Mouse (Mus musculus): ENCODE measurements around the gene Arsg.

Gene Arsg

DNA sequence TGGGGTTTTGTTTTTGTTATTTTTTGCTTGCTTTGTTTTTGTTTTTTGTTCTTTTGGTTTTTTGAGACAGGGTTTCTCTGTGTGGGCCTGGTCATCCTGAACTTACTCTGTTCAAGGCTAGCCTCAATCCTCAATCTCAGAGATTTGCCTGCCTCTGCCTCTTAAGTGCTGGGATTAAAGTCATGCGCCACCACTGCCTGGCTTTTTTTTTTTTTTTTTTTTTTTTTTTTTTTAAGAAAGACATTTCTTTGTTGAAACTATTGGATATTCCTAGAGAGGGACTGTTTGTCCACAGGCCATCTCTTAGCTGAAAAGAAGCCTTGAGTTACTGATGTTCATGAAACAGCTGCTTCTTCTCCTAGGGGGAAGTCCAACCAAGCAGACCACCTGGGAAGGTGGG is 74.5 kb downstream of the Arsg start:
- no peak for DNase-seq

DNA sequence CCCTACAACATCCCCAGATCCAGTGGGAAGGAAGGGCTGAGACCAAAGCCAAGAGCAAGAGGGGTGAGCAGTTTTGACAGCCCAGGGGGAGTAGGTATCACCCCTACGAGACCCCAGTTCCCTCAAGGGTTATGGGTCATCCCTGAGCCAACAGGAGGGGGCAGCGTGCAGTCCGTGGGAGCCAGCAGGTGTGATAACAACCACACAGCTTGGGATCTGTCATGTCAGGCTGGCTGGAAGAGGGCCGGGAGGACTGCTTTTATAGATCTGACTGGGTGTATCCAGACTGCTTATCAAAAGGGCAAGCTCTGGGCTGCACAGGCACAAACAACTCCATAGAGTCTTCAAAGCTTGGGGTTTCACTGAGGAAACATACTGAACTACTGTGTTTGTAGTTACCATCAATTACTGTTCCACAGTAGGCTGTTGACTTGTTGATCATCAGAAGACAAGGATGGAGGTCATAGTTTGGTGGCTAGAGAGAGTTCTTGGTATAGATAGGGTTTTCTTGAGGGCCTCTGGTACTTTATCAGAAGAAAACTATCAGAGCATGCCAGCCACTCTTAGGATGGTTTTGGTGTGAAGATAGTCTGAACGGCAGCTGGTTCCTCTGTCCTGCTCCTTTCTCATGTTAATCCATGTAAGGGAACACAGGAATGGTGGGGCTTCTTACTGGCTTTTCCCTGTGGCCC is 76.6 kb downstream of the Arsg start:
- DNase-seq: no peak

DNA sequence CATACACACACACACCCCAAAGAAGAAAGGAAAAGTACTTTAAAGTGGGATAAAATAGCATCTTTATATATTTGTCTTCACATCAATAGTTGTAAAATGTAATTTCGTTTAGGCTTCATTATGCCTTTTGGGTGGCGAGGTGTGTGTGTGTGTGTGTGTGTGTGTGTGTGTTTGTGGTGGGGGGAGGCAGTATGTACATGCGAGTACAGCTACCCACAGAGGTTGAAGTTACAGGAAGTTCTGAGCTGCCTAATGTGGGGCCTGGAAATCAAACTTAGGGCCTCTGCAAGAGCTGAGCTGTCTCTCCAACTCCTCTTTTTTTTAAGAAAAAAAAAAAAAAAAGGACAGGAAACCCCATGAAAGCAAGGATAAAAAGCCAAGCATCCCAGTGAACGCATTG is 80.7 kb downstream of the Arsg start:
- DNase-seq: no peak

DNA sequence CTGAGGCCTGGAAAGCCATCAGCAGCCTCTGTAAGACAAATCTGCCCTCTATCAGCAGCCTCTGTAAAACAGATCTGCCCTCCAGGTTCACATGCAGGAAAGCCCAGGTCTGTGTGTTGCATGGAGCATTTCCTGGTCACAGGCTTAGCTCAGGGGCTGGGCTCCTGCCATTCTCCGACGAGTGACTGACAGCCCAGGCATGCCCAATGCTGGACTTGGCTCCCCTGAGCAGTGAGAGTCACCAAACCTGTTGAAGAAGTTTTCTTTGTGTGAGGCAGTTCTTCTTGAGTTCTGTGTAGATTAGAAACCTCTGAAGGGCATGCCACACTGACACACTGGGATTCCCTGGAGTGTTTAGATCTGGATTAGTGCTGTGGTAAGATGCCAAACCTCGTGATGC is 81.3 kb downstream of the Arsg start:
- no peak for DNase-seq

DNA sequence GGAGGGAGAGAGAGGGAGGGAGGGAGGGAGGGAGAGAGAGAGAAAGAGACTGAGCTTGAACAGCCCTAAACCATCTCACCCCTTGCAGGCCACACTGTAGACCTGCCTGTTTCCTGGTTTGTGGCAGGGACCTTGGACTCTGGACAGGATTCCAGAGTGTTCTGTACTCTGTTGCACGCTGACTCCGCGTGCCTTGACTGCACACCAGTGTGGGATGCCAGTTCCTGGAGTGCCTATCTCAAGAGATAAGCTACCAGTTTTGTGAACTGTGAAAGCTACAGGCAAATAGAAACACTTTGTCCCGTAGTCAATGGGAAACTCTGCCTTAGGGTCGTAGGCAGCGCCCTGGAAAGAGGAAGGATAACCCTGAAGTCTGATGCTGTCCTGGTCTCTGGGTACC is 83.0 kb downstream of the Arsg start:
- no peak for DNase-seq

DNA sequence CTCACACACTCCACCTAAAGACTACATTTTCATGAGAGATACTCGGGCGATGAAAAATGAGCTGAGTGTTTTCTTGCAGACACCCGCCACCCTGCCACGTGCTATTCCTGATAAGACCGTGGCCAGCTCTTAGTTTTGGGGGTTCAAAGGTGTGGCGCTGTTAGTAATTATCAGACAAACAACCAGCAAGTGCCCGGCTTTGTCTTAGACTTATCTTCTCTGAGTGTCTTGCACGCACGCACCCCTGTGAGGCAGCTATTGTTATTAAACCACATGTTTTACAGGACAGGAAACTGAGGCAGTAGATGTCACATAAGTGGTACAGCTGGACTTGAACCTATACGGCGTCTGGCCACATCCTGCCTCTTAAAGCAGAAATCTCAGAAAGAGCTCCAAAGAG is 84.2 kb downstream of the Arsg start:
- no peak for DNase-seq

DNA sequence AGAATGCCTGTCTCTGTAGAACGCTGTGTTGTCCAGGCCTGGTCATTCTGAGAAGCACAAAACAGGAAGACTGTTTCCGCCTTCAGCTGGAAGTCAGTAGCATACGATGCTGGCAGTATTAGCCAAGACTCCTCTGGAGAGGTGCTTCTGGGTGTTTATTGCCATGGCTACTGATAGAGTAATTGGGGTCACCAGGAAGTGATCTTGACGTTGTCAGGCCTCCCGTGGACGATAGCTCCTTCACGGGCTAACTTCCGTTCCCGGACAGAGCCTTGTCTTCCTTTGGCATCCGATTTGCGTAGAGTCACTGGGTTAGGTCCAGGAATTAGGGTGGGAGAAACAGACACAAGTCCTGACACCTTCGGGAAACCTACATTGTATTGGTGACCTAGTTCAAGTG is 86.1 kb downstream of the Arsg start:
- DNase-seq: no peak

DNA sequence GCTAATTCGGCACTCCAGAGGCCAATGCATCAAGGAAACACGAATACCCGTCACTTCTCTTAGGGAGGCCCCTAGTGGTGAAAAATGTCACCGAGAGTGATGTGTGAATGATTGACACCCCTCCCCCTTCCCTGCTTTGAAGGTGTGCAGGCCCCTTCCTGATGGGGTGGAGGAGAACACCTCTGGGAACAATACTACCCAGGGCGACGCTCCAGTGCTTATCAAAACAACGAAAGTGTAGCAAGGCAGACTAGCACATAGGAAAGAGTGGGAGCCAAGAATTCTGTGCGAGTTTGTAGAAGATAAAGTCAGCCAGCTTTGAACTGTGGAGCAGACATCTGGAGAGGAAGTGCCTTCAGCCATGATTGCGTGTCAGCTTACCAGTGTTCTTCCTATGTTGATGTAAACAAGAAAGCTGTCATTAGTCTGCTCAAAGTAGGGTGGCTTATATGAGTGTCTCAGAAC is 87.7 kb downstream of the Arsg start:
- no peak for DNase-seq

DNA sequence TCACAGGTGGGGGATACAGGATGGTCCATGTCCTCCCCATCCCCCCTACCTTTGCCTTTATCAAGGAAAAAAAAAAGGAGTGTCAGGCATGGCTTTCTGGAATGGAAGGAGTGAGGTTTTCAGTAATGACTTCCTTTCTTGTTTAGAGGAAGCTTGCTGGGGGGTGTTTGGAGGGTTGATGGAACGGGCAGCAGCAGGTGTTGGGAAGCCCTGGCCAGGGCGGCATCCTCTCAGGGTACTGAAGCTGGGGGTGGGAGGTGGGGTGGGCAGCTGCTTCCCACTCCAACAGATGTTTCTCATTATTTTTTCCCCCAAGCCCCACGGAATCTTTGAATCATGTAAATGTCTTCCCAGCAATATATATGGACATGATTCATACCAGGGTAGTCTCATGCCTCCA is 88.3 kb downstream of the Arsg start:
- DNase-seq: no peak

DNA sequence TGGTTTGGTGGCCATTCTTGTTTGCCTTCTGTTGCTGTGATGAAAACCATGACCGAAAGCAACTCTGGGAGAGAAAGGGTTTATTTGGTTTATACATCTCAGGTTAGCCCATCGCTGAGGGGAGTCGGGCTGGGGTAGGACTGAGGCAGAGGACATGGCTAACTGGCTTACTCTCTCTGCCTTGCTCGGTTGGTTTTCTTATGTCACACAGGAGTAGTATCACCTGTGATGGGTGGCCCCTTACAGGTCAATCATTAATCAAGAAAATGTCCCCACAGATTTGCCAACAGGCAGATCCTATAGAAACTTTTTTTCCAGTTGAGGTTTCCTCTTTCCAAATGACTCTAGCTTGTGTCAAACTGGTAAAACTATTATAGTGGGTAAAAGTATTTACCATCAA is 90.5 kb downstream of the Arsg start:
- DNase-seq: no peak

DNA sequence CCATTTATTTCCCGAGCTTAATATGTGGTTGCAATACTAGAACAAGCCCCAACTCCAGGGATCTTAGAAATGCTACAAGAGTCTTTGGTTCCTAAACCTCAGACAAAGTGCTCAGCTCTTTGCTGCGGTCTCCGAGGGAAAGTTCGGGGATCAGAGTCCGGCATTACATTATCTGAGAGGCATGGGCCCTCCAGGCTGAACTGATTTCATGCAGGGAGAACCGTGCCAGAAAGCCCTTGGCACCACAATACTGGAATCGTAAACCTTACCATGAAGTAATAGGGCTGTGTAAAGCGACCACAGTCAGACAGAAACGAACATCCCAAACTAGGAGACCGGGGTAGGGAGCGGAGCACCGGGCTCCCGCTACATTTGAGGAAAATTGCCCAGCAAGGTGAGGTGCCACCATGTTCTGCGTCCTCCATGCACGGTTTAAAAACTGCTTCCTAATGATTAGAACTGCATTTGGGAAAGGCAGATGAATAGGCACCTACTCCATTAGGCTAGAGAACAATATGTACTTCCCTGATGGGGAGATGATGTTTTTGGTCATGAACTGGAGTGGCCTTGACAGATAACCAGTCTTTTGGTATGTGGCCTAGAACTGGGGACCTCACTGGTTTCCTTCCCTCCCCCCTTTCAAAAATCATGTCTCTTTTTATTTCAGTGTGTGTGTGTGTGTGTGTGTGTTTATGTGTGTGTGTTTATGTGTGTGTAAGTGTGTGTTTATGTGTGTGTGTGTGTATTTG is 91.5 kb downstream of the Arsg start:
- no peak for DNase-seq

DNA sequence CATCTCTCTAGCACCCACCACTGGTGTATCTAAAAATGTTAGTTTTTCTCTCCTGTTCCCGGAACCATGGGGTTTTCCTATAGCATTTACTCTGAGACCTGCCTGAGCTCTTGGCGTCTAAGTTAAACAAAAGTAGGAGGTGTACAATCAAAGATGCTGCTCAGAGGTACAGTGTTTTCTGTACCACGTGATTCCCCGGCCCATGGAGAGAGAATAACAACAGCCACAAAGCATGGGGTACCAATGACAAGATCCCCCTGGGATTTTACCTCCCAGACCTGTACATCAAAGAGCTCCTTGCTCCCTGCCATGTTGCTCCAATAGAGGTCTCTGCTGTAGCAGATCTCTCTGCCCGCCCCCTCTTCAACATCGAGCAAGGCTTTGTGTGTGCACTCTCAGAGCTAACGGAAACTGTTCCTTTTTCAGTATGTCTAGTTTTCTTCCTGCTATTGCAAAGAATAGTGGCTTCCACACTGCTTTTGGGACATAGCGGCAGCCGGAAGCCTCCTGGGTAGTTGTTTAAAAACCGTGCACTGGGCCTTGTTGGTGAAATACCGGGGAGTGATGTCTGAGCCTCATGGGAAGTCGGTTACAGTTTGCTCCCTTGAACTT is 95.9 kb downstream of the Arsg start:
- no peak for DNase-seq

DNA sequence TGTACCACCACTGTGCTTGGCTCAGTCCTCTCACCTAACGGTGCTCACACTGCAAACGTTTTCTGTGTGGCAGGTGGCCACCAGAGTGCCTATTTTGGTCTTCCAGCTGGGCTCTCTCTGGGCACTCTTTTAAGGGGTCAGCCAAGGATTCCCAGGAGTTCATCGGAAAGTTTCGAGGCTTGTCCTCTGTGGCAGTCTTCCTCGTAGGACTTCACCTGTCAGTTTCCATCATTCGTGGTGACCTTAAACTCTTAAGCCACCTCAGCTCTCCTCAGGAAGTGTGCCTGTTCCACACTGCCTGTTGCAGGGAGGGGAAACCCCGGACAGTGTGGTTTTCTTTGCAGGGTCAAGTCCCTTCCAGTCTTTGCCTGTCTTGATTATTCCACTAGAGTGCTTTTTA is 96.6 kb downstream of the Arsg start:
- DNase-seq: no peak

DNA sequence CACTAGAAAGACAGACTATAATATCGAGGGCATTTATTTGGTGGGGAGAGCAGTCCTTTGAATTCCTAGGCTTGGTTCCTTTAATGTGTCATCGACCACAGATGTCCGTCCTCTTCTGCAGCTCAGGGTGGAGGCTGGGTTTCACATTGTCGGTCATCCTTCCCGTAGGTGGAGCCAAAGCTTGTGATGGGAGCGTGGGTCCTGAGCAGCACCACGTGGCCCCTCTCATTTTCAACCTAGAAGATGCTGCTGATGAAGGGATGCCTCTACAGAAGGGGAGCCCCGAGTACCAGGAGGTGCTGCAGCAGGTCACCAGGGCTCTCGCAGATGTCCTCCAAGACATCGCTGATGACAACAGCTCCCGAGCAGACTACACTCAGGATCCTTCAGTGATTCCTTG is 98.9 kb downstream of the Arsg start:
- DNase-seq: no peak

DNA sequence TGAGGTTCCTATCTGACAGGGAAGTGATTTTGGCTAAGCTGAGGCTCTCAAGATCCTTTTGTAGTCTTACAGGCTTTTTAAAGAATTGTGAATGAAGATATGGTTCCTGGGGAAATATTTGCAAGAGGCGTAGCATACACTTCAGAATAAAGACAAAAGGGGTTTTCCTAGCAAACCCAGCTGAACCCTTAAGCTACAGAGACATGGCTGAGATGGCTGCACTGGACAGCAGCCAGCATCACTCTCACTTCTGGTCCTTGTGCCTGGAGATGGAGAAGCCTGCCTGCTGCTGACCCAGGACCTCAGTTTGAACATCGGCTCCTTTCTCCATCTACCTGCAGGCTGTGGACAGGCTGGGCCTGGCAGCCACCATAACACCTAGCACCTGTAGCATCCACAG is 101.4 kb downstream of the Arsg start:
- DNase-seq: no peak

DNA sequence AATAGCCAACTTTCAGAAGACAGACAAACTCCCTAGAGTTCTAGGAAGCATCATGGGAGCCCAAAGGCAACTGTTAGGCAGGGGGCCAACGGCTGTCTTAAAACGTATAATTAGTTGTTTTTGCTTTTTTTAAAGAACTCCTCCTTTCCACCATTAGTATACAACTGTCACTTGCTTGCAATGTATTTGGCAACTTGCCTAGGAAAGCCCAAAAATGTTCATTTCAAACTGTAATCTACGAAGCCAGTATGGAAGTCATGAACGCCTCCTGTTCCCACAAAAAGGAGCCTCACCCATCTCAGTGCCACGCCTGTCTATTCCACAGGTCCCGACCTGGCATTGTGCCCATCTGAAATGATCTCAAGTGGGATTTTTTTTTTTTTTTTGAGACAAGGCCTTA is 102.7 kb downstream of the Arsg start:
- no peak for DNase-seq

DNA sequence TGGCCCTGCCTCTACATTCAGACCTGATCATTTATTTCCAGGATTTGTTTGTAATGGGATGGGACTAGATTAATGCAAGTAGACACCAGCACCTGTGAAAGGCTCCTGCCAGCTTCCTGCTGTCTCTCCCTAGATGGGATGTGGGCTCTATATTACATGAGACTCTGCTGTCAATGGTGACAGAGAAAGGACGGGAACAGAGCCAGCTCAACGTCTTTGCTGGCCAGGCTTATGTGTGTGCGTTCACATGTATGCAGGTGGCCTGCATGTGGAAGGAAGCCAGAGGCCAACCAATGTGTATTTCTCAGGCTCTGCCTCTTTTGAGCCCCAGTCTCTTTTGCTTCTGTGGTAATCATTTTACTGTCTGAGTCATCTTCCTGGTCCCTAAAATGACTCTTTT is 105.4 kb downstream of the Arsg start:
- peak; percentile 44 for DNase-seq

DNA sequence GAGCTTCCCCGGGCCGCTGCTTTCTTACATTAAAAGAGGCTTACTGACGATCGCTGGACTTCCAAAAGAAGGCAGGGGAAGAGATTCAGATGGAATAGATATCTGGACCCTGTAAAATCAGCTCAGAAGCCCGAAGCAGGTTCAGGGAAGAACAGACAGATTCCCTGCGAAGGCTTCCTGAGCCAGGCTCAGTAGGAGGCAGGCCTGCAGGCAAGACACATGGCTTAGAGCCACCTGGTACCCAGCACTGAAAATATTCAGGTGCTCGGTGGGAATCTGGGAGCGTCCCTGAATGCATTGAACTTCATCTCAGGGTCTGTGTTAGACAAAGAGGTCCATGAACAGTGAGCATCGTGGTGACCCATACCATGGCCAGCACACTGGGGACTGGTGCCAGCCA is 106.8 kb downstream of the Arsg start:
- peak; percentile 56 for DNase-seq

DNA sequence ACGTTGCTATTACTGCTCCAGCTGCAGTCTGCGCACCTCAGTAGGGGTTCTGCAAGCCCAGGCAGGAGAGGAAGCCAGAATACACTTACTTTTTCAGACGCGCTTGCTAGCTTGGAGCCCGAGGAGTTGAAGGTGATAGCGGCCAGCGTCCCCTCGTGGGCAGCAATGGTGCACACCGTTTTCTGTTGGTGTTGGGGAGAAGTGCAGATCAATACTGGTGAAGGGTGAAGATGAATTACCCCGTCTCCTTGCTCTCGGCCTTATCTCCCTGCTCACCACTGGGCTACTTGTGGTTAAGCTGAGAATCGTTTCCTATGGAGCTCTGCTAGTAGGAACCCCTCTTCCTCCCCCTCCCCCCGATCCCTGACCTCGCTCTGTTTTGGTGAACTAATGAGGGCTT is 110.8 kb downstream of the Arsg start:
- DNase-seq: no peak

DNA sequence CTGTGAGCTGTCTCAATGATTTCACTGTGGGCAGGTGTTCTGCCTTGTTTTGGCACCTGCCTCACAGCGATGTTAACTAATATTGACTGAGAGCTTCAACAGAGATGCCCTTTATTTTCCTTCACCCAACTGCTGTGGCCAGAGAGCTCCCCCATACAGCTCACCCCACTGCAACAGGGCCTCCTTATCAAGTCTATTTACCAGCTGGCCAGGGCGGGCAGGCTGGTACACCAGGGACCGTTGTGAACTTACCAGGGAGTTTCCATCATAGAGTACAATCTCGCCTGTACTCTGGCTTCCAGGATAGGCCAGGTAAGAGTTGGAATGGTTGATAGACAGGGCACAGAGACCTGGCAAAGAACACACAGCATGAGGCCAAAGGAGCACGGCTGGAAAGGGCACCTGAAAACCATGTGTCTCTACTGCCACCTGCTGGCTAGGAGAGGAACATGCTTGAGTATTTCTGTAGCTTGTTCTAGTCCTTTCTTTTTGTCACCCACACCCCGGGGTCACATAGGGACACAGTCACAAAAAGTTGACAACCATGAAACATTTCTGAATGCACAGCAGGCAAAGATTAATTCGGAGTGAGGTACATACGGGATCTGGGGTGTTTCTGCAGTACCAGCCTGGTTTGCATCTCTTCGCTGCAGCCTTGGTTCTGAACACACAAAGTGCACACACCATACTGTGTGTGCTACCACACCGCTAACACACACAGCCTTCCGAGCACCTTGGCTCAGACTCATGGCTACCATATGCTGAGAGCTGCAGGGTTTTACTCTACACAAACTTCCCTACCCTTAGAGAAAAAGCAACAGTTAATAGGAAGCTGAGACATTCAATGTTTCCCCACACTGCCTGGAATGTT is 111.9 kb downstream of the Arsg start:
- peak; percentile 93 for DNase-seq

DNA sequence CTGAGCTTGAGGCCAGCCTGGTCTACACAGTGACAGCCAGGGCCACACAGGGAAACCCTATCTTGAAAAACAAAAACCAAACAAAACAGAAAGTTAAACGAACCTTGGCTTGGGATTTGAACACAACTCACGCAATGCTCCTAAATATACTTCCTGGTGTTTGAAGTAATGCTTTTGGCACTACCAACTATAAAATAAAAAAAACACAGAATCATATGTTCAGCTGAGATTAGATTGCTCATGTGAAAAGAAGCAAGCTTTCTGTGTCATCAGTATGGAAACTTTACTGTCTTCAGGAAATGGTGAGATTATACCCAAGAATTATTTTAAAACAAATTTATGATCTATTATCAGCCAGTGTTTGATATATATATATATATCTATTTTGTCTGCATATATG is 113.2 kb downstream of the Arsg start:
- DNase-seq: no peak

DNA sequence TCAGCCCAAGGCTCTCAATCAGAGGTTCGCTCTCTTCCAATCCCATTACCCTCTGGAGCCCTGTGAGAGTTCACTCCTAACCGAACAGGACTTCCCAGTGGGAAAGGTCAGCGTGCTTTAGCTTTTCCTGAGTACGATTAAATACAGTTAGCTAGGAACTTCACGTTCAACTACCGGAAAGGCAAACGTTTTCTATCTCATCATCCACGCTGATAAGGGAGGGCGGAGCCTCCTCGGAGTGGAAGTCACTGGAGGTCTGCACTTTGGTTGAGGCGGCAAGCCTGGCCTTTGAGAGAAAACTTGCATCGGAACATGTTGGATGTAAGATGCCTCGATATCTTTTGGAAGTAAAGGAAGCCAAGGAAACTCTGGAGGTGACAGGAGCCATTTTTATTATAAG is 113.8 kb downstream of the Arsg start:
- DNase-seq: no peak

DNA sequence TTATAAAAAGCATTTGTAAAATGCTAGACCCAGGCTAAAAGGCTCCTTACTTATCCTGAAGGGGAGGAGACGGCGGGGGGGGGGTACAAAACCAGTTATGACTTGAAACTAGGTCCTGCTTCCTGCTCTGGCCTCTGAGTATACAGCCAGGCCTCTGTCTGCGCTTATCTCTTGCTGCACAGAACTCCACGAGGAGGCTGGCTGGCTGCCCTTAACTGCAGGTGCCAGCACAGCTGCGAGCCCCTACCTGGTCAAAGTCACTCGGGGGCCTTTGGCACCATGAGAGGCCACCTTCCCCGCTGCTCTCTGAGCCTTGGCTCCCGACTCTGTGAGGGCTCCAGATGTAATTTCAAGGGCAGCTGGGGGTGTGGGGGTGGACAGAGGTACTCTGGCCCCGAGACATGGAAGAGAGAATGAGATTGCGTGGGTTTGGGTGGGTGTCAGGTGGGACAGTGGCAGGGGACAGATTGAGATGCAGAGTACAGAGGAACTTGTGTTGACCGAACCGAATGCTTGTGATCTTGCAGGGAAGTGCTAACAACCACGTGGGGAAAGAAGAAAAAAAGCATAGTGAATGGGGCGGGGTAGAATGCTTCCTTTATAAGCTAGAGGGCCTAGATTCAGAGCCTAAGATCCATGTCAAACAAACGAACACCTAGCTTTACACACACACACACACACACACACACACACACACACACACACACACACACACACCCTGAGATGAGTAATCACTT is 114.6 kb downstream of the Arsg start:
- no peak for DNase-seq
